Mouse (Mus musculus): ENCODE measurements around the gene Slc26a1. TPM values are rescaled to one million over a fixed set of nuclear protein-coding genes. Genes with fewer than 3 reads are reported as not detected.

Gene Slc26a1
- polyA plus RNA-seq, 1 experiment = 0.44 TPM

GRCm38 (mm10) chr5:108668977-108669936, 6.1 kb downstream of the Slc26a1 start, which contains the start of gene Dgkq:
Gene Dgkq (minus strand): TSS chr5:108669672.
- Histone ChIP-seq H3K27me3 (ENCODE audit: control insufficient read depth, insufficient read depth, low read length) (no peaks in the 10 kb centered on the region), H3K27ac (ENCODE audit: control insufficient read depth, insufficient read depth, low read length) (peak within 1 kb of the TSS; percentile 64), H3K36me3 (ENCODE audit: control insufficient read depth, insufficient read depth, low read length) (no peaks in the 10 kb centered on the region), H3K4me1 (replicated peaks; ENCODE audit: control insufficient read depth, insufficient read depth, low read length) (peaks cover 9% of the 10 kb centered on the region), H3K4me3 (ENCODE audit: control insufficient read depth, insufficient read depth, low read length) (peak within 1 kb of the TSS; percentile 73)
- TF ChIP-seq CTCF (IDR thresholded peaks at IDR 0.05; ENCODE audit: borderline replicate concordance, control insufficient read depth, extremely low read depth, insufficient read depth, low read length, poor library complexity) (peak; percentile 54; the same call in 1 of the 2 replicates), POLR2A (IDR thresholded peaks at IDR 0.05; ENCODE audit: control insufficient read depth, extremely low read depth, insufficient read depth, low read length, poor library complexity) (peak; percentile 69)
- 4% methylated on average over 43 of the region's 43 CpGs for WGBS
- DNase-seq = peak; percentile 87

GRCm38 (mm10) chr5:108668387-108668932, 6.9 kb downstream of the Slc26a1 start:
- peak overlapping the region; percentile 73 for H3K4me3 ChIP-seq (ENCODE audit: control insufficient read depth, insufficient read depth, low read length)
- peaks cover 9% of the 10 kb centered on the region for H3K4me1 ChIP-seq (replicated peaks; ENCODE audit: control insufficient read depth, insufficient read depth, low read length)
- H3K27me3 ChIP-seq (ENCODE audit: control insufficient read depth, insufficient read depth, low read length) = no peaks in the 10 kb centered on the region
- no peaks in the 10 kb centered on the region for H3K36me3 ChIP-seq (ENCODE audit: control insufficient read depth, insufficient read depth, low read length)
- TF ChIP-seq POLR2A (IDR thresholded peaks at IDR 0.05; ENCODE audit: control insufficient read depth, extremely low read depth, insufficient read depth, low read length, poor library complexity) (no peak), CTCF (IDR thresholded peaks at IDR 0.05; ENCODE audit: borderline replicate concordance, control insufficient read depth, extremely low read depth, insufficient read depth, low read length, poor library complexity) (no peak)
- DNase-seq = no peak
- H3K27ac ChIP-seq (ENCODE audit: control insufficient read depth, insufficient read depth, low read length) = peak overlapping the region; percentile 64; the same call in 1 of the 2 replicates
- WGBS = 13% methylated on average over 3 of the region's 3 CpGs

GRCm38 (mm10) chr5:108667370-108667769, 8.0 kb downstream of the Slc26a1 start:
- DNase-seq = no peak
- no peak overlapping the region for H3K27ac ChIP-seq (ENCODE audit: control insufficient read depth, insufficient read depth, low read length)
- TF ChIP-seq CTCF (IDR thresholded peaks at IDR 0.05; ENCODE audit: borderline replicate concordance, control insufficient read depth, extremely low read depth, insufficient read depth, low read length, poor library complexity) (no peak), POLR2A (IDR thresholded peaks at IDR 0.05; ENCODE audit: control insufficient read depth, extremely low read depth, insufficient read depth, low read length, poor library complexity) (no peak)
- no peaks in the 10 kb centered on the region for H3K27me3 ChIP-seq (ENCODE audit: control insufficient read depth, insufficient read depth, low read length)
- no peak overlapping the region for H3K4me3 ChIP-seq (ENCODE audit: control insufficient read depth, insufficient read depth, low read length)
- no peaks in the 10 kb centered on the region for H3K36me3 ChIP-seq (ENCODE audit: control insufficient read depth, insufficient read depth, low read length)
- H3K4me1 ChIP-seq (replicated peaks; ENCODE audit: control insufficient read depth, insufficient read depth, low read length) = peaks cover 9% of the 10 kb centered on the region
- WGBS = 92% methylated on average over 2 of the region's 2 CpGs

- no peak for DNase-seq
- H3K4me3 ChIP-seq (ENCODE audit: control insufficient read depth, insufficient read depth, low read length) = no peak overlapping the region
- 69% methylated on average over 3 of the region's 3 CpGs for WGBS
- no peaks in the 10 kb centered on the region for H3K27me3 ChIP-seq (ENCODE audit: control insufficient read depth, insufficient read depth, low read length)
- H3K36me3 ChIP-seq (ENCODE audit: control insufficient read depth, insufficient read depth, low read length) = no peaks in the 10 kb centered on the region
- H3K4me1 ChIP-seq (replicated peaks; ENCODE audit: control insufficient read depth, insufficient read depth, low read length) = peaks cover 9% of the 10 kb centered on the region
- no peak overlapping the region for H3K27ac ChIP-seq (ENCODE audit: control insufficient read depth, insufficient read depth, low read length)
- no peak for TF ChIP-seq CTCF (IDR thresholded peaks at IDR 0.05; ENCODE audit: borderline replicate concordance, control insufficient read depth, extremely low read depth, insufficient read depth, low read length, poor library complexity)
- no peak for TF ChIP-seq POLR2A (IDR thresholded peaks at IDR 0.05; ENCODE audit: control insufficient read depth, extremely low read depth, insufficient read depth, low read length, poor library complexity)
Measured at GRCm38 (mm10) chr5:108665066-108665465, 10.3 kb downstream of the Slc26a1 start.

GRCm38 (mm10) chr5:108662772-108663171, 12.6 kb downstream of the Slc26a1 start:
- H3K36me3 ChIP-seq (ENCODE audit: control insufficient read depth, insufficient read depth, low read length) = no peaks in the 10 kb centered on the region
- no peaks in the 10 kb centered on the region for H3K27me3 ChIP-seq (ENCODE audit: control insufficient read depth, insufficient read depth, low read length)
- no peak overlapping the region for H3K27ac ChIP-seq (ENCODE audit: control insufficient read depth, insufficient read depth, low read length)
- no peak for DNase-seq
- no peak for TF ChIP-seq POLR2A (IDR thresholded peaks at IDR 0.05; ENCODE audit: control insufficient read depth, extremely low read depth, insufficient read depth, low read length, poor library complexity)
- TF ChIP-seq CTCF (IDR thresholded peaks at IDR 0.05; ENCODE audit: borderline replicate concordance, control insufficient read depth, extremely low read depth, insufficient read depth, low read length, poor library complexity) = no peak
- H3K4me1 ChIP-seq (replicated peaks; ENCODE audit: control insufficient read depth, insufficient read depth, low read length) = peaks cover 9% of the 10 kb centered on the region
- 88% methylated on average over 4 of the region's 4 CpGs for WGBS
- H3K4me3 ChIP-seq (ENCODE audit: control insufficient read depth, insufficient read depth, low read length) = no peak overlapping the region

GRCm38 (mm10) chr5:108660632-108661268, 14.6 kb downstream of the Slc26a1 start:
- Histone ChIP-seq H3K27ac (ENCODE audit: control insufficient read depth, insufficient read depth, low read length) (no peak overlapping the region), H3K27me3 (ENCODE audit: control insufficient read depth, insufficient read depth, low read length) (no peaks in the 10 kb centered on the region), H3K36me3 (ENCODE audit: control insufficient read depth, insufficient read depth, low read length) (no peaks in the 10 kb centered on the region), H3K4me3 (ENCODE audit: control insufficient read depth, insufficient read depth, low read length) (peak overlapping the region; percentile 56), H3K4me1 (replicated peaks; ENCODE audit: control insufficient read depth, insufficient read depth, low read length) (peaks cover 9% of the 10 kb centered on the region)
- TF ChIP-seq POLR2A (IDR thresholded peaks at IDR 0.05; ENCODE audit: control insufficient read depth, extremely low read depth, insufficient read depth, low read length, poor library complexity) (peak; percentile 51; the same call in 1 of the 2 replicates), CTCF (IDR thresholded peaks at IDR 0.05; ENCODE audit: borderline replicate concordance, control insufficient read depth, extremely low read depth, insufficient read depth, low read length, poor library complexity) (no peak)
- 18% methylated on average over 36 of the region's 36 CpGs for WGBS
- peak; percentile 93 for DNase-seq
